Mouse (Mus musculus) layer of hippocampus, adult 18-20 months (tissue): ENCODE data around the gene Gse1. TPM values are rescaled to one million over a fixed set of nuclear protein-coding genes. Genes with fewer than 3 reads are reported as not detected.

Experiments
- DNase-seq, 2 experiments: peaks; one replicate each; pipeline ENCODE4 v3.0.0; 2022; ENCODE audit warnings: low spot score in 2 of 2
- total RNA-seq, 2 experiments: library from RNA; stranded (reverse); gene quantifications; 2 replicates each; pipeline ENCODE4 v1.2.3; 2021

The Gse1 gene
- total RNA-seq, 2 experiments from 2014 or later, result 142 to 146 TPM

- peak in 1 of 2 experiments; percentile 64 for DNase-seq
These were observed 209.6 kb downstream of the Gse1 start for GRCm38 (mm10) chr8:120437666-120438395.

- peak; percentile 56 to 72 for DNase-seq
These were observed 211.1 kb downstream of the Gse1 start for GRCm38 (mm10) chr8:120439309-120439708.

GRCm38 (mm10) chr8:120440739-120441138 is 212.5 kb downstream of the Gse1 start:
- DNase-seq, result peak; percentile 61 to 80

- DNase-seq, result no peak
These were observed 213.4 kb downstream of the Gse1 start for GRCm38 (mm10) chr8:120441637-120442036.

- no peak for DNase-seq
These were observed 214.2 kb downstream of the Gse1 start for GRCm38 (mm10) chr8:120442306-120443003.

- DNase-seq, result no peak
These were observed 217.0 kb downstream of the Gse1 start for GRCm38 (mm10) chr8:120445249-120445648.

GRCm38 (mm10) chr8:120448131-120448530 is 219.9 kb downstream of the Gse1 start:
- no peak for DNase-seq

GRCm38 (mm10) chr8:120449139-120449538 is 220.9 kb downstream of the Gse1 start:
- DNase-seq, result no peak

- DNase-seq, result peak; percentile 53 to 80
These were observed 221.4 kb downstream of the Gse1 start for GRCm38 (mm10) chr8:120449608-120450031.

GRCm38 (mm10) chr8:120452111-120452510 is 223.9 kb downstream of the Gse1 start:
- no peak for DNase-seq

GRCm38 (mm10) chr8:120454404-120454803 is 226.1 kb downstream of the Gse1 start:
- no peak for DNase-seq

- DNase-seq, result peak in 1 of 2 experiments; percentile 59
These were observed 232.1 kb downstream of the Gse1 start for GRCm38 (mm10) chr8:120460375-120460774.

GRCm38 (mm10) chr8:120462119-120462551 is 233.9 kb downstream of the Gse1 start:
- no peak for DNase-seq

- no peak for DNase-seq
These were observed 234.4 kb downstream of the Gse1 start for GRCm38 (mm10) chr8:120462611-120463010.

GRCm38 (mm10) chr8:120463918-120464584 is 235.8 kb downstream of the Gse1 start:
- no peak for DNase-seq

- no peak for DNase-seq
These were observed 236.3 kb downstream of the Gse1 start for GRCm38 (mm10) chr8:120464585-120464937.

GRCm38 (mm10) chr8:120465710-120466109 is 237.5 kb downstream of the Gse1 start:
- DNase-seq, result peak in 1 of 2 experiments; percentile 79

GRCm38 (mm10) chr8:120466266-120466665 is 238.0 kb downstream of the Gse1 start:
- no peak for DNase-seq

GRCm38 (mm10) chr8:120467598-120467997 is 239.3 kb downstream of the Gse1 start:
- DNase-seq, result no peak

- no peak for DNase-seq
These were observed 241.9 kb downstream of the Gse1 start for GRCm38 (mm10) chr8:120470170-120470569.

- DNase-seq, result no peak
These were observed 242.9 kb downstream of the Gse1 start for GRCm38 (mm10) chr8:120471166-120471565.

GRCm38 (mm10) chr8:120471752-120472151 is 243.5 kb downstream of the Gse1 start:
- no peak for DNase-seq
